Mouse (Mus musculus): ENCODE results near the gene Exph5. TPM values are rescaled to one million over a fixed set of nuclear protein-coding genes. Genes with fewer than 3 reads are reported as not detected.

The Exph5 gene
- total RNA-seq (2021): 0.38 and 1.4 TPM in 2 replicates
- long read RNA-seq, experiment 1: 0 reads
- long read RNA-seq, experiment 2: 0 reads

- DNase-seq: peak; percentile 47
These were observed at the start of gene Exph5 for GRCm38 (mm10) chr9:53301269-53301720. Gene Exph5 (plus strand): TSS chr9:53301670.

- peak; percentile 84 for DNase-seq
These were observed 47.1 kb upstream of the Exph5 start for GRCm38 (mm10) chr9:53254368-53254767.

- DNase-seq: no peak
These were observed 44.7 kb upstream of the Exph5 start for GRCm38 (mm10) chr9:53256690-53257305.

- DNase-seq: no peak
These were observed 43.7 kb upstream of the Exph5 start for GRCm38 (mm10) chr9:53257772-53258171.

GRCm38 (mm10) chr9:53258199-53258598 lies 43.3 kb upstream of the Exph5 start:
- DNase-seq: no peak

GRCm38 (mm10) chr9:53264387-53264786 lies 37.1 kb upstream of the Exph5 start:
- no peak for DNase-seq

- no peak for DNase-seq
These were observed 35.9 kb upstream of the Exph5 start for GRCm38 (mm10) chr9:53265589-53265988.

- no peak for DNase-seq
These were observed 33.4 kb upstream of the Exph5 start for GRCm38 (mm10) chr9:53268036-53268435.

GRCm38 (mm10) chr9:53268731-53269465 lies 32.6 kb upstream of the Exph5 start:
- no peak for DNase-seq

- DNase-seq: no peak
These were observed 32.1 kb upstream of the Exph5 start for GRCm38 (mm10) chr9:53269466-53269755.

- no peak for DNase-seq
These were observed 30.0 kb upstream of the Exph5 start for GRCm38 (mm10) chr9:53271281-53272022.

- DNase-seq: no peak
These were observed 29.3 kb upstream of the Exph5 start for GRCm38 (mm10) chr9:53272207-53272606.

GRCm38 (mm10) chr9:53272714-53273113 lies 28.8 kb upstream of the Exph5 start:
- no peak for DNase-seq

GRCm38 (mm10) chr9:53276381-53276780 lies 25.1 kb upstream of the Exph5 start:
- DNase-seq: no peak

GRCm38 (mm10) chr9:53278997-53279396 lies 22.5 kb upstream of the Exph5 start:
- no peak for DNase-seq

- no peak for DNase-seq
These were observed 14.7 kb upstream of the Exph5 start for GRCm38 (mm10) chr9:53286793-53287192.

- no peak for DNase-seq
These were observed 11.5 kb upstream of the Exph5 start for GRCm38 (mm10) chr9:53290006-53290405.

GRCm38 (mm10) chr9:53292833-53293232 lies 8.6 kb upstream of the Exph5 start:
- no peak for DNase-seq

- DNase-seq: no peak
These were observed 386 bp downstream of the Exph5 start for GRCm38 (mm10) chr9:53301801-53302311.

GRCm38 (mm10) chr9:53302415-53302814 lies 945 bp downstream of the Exph5 start:
- DNase-seq: no peak

GRCm38 (mm10) chr9:53307904-53308303 lies 6.4 kb downstream of the Exph5 start:
- no peak for DNase-seq

GRCm38 (mm10) chr9:53312981-53313380 lies 11.5 kb downstream of the Exph5 start:
- DNase-seq: no peak
